Mouse (Mus musculus): ENCODE measurements around the gene Fut2.

DNA sequence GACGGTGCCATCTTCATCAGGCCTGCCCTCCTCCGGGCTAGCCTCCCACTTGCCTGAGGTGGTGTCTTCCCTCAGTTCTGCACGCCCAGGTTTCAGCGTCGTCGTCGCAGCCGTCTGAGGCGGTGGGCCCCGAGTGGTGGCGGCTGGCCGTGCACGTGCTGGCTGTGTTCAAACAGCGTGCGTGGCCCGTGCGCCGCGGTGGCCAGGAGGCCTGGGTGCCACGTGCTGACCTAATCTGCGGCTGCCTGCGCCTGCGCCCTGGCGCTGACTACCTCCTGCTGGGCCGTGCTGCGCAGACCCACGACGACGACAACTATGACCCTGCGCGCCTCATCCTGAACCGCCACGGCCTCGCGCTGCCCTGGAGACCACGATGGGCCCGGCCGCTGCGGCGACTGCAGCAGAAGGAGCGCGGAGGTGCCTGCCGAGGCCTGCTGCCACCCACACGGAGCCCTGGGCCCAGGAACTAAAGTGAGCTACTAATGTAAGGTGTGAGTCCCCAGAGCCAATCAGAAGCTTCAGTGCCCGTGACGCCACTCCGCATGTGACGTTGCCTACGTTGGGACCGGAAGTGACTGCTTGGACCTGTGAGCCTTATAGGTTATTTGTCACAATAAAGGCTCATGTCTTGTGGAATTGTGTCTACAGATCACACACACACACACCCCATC lies 27.9 kb upstream of the Fut2 start, which contains the start of gene Sec1:
- no peak for TF ChIP-seq CTCF (IDR thresholded peaks at IDR 0.05; ENCODE audit: control insufficient read depth, insufficient read depth, insufficient read length)
- no peak for TF ChIP-seq USF1 (IDR thresholded peaks at IDR 0.05; ENCODE audit: low read depth)

Measured in C2C12 (cell line).